Mouse (Mus musculus) midbrain, embryonic 12.5 days (tissue): ENCODE data around the gene Stxbp5. TPM values are rescaled to one million over a fixed set of nuclear protein-coding genes. Genes with fewer than 3 reads are reported as not detected.

ENCODE experiments used
- ATAC-seq: fragments of 200-750 bp; cut with Nextera tagmentation; 2 replicates; pipeline ENCODE4 v1.8.0; 2017; ENCODE audit warnings: low read depth, moderate TSS enrichment, moderate library complexity; ENCODE audit not compliant: low FRiP score
- H3K27ac ChIP-seq: fragments of 300-500 bp; sonication (generic); replicated peaks from 2 replicates; pipeline ENCODE4 v1.5.1; 2016; ENCODE audit warnings: mild to moderate bottlenecking
- H3K27me3 ChIP-seq: fragments of 300-500 bp; sonication (generic); 2 replicates; pipeline ENCODE4 v1.6.1; 2016; ENCODE audit warnings: mild to moderate bottlenecking
- H3K36me3 ChIP-seq: fragments of 300-500 bp; sonication (generic); 2 replicates; pipeline ENCODE4 v1.6.1; 2016
- H3K4me1 ChIP-seq: fragments of 300-500 bp; sonication (generic); 2 replicates; pipeline ENCODE4 v1.6.1; 2016
- H3K4me2 ChIP-seq: fragments of 300-500 bp; sonication (generic); replicated peaks from 2 replicates; pipeline ENCODE4 v1.6.1; 2016; ENCODE audit warnings: mild to moderate bottlenecking, moderate library complexity
- H3K4me3 ChIP-seq: fragments of 300-500 bp; sonication (generic); 2 replicates; pipeline ENCODE4 v1.5.1; 2016; ENCODE audit warnings: mild to moderate bottlenecking
- H3K9ac ChIP-seq: fragments of 300-500 bp; sonication (generic); replicated peaks from 2 replicates; pipeline ENCODE4 v1.6.1; 2016; ENCODE audit warnings: mild to moderate bottlenecking, moderate library complexity
- H3K9me3 ChIP-seq: fragments of 300-500 bp; sonication (generic); 2 replicates; pipeline ENCODE4 v1.6.1; 2016; ENCODE audit warnings: mild to moderate bottlenecking
- WGBS: fragments of 180-500 bp; shearing (Covaris S2); methylation state at CpG from one replicate; pipeline ENCODE4 v1.1.7; 2016; 5-methylcytosine and 5-hydroxymethylcytosine counted together
- polyA plus RNA-seq: library from polyadenylated mRNA; unstranded; fragments of >200 nt; fragmentation: Nextera tagmentation; extraction: Ambion mirVana; gene quantifications from 2 replicates; pipeline ENCODE4 v1.2.1, GENCODE M21; 2016

The Stxbp5 gene
- polyA plus RNA-seq = 9.7 and 9.9 TPM in 2 replicates

DNA sequence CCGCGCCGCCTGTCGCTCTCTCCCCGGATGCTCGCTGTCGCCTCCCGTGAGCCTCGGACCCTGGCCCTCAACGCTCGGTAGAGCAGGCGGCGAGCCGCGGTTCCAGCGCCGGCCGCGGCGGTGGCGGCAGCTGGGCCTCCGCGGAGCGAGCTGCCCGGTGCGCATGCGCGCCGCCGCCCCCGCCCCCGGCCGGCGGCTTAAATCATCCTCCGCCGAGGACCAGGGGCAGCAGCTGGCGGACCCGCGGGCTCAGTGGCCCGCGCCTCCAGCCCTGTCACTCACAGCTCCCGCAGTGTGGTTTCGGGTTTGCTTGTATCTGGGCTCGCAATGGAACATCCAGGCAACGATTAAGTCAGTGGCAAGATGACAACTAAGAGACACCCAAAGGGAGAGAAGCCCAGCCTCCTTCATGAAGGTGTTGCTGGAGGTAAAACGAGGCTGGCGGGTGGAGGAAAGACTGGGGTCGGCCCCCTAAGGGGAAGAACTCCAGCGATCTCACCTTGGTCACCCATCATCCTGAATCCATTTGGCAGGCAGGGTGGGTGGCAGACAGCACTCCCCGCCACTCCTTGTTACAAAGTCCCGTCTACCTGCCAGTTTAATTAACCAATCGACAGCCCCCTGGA, at the start of gene Stxbp5:
Stxbp5 (minus strand) TSS at position 9 of the 626 bp plus-strand sequence.
- WGBS = under 1% methylated on average over 50 of the region's 52 CpGs

GRCm38 (mm10) chr10:9912395-9912794, 11.5 kb upstream of the Stxbp5 start:
- WGBS = 85% methylated on average over 5 of the region's 5 CpGs

More for the DNA sequence above, at the start of gene Stxbp5:
- peaks cover 16% of the 10 kb centered on the region for H3K4me1 ChIP-seq
- H3K9ac ChIP-seq = peak within 1 kb of the TSS; percentile 94
- H3K36me3 ChIP-seq = no peaks in the 10 kb centered on the region
- no peaks in the 10 kb centered on the region for H3K27me3 ChIP-seq
- peak; percentile 84 for ATAC-seq
- peak within 1 kb of the TSS; percentile 86 for H3K4me3 ChIP-seq
- no peaks in the 10 kb centered on the region for H3K9me3 ChIP-seq
- H3K27ac ChIP-seq = peak within 1 kb of the TSS; percentile 98
- peak within 1 kb of the TSS; percentile 86 for H3K4me2 ChIP-seq

DNA sequence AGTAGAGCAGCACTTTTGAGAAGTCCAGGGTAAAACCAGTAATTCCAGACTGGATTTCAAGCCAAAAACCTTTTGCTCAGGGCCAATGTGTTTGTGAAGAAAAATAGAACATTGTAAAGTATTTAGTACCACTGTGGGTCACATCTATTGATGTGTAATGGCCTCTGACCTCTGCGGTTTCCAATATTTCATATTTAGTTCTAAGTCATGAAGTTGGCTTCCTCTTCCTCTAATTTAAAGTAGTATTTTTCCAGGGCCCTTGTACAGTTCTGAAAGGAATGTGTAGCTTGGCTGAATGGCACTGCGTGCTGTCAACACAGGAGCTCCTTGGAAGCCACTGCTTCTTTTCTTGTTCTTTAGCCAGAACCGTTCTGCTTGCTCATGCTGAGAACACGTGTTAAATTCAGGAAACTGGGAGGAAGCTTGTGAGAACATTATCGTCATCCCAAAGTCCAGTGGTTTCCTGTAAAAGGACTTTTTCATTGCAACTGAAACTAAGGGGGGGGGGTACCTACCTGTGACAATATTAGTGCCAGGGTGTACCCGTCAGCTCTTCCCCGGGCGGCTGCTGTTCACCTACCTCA, 7.1 kb upstream of the Stxbp5 start:
- H3K9me3 ChIP-seq = no peaks in the 10 kb centered on the region
- no peak overlapping the region for H3K27ac ChIP-seq
- H3K27me3 ChIP-seq = no peaks in the 10 kb centered on the region
- H3K4me1 ChIP-seq = no peaks in the 10 kb centered on the region
- H3K36me3 ChIP-seq = no peaks in the 10 kb centered on the region
- no peak for ATAC-seq
- no peak overlapping the region for H3K9ac ChIP-seq
- no peak overlapping the region for H3K4me3 ChIP-seq
- no peak overlapping the region for H3K4me2 ChIP-seq
- 88% methylated on average over 8 of the region's 8 CpGs for WGBS

More at GRCm38 (mm10) chr10:9912395-9912794, 11.5 kb upstream of the Stxbp5 start:
- no peaks in the 10 kb centered on the region for H3K4me1 ChIP-seq
- no peak overlapping the region for H3K4me3 ChIP-seq
- no peak overlapping the region for H3K27ac ChIP-seq
- H3K9me3 ChIP-seq = no peaks in the 10 kb centered on the region
- H3K27me3 ChIP-seq = no peaks in the 10 kb centered on the region
- no peak for ATAC-seq
- H3K4me2 ChIP-seq = no peak overlapping the region
- no peaks in the 10 kb centered on the region for H3K36me3 ChIP-seq
- H3K9ac ChIP-seq = no peak overlapping the region

- no peaks in the 10 kb centered on the region for H3K36me3 ChIP-seq
- H3K27me3 ChIP-seq = no peaks in the 10 kb centered on the region
- no peaks in the 10 kb centered on the region for H3K9me3 ChIP-seq
- WGBS = 80% methylated on average over 2 of the region's 2 CpGs
- no peak overlapping the region for H3K27ac ChIP-seq
- no peaks in the 10 kb centered on the region for H3K4me1 ChIP-seq
- ATAC-seq = no peak
- no peak overlapping the region for H3K9ac ChIP-seq
- no peak overlapping the region for H3K4me3 ChIP-seq
- H3K4me2 ChIP-seq = no peak overlapping the region
These were observed 6.6 kb upstream of the Stxbp5 start for GRCm38 (mm10) chr10:9907519-9907918.

GRCm38 (mm10) chr10:9906185-9906584, 5.3 kb upstream of the Stxbp5 start:
- H3K9me3 ChIP-seq = no peaks in the 10 kb centered on the region
- H3K9ac ChIP-seq = no peak overlapping the region
- no peak overlapping the region for H3K4me2 ChIP-seq
- H3K4me3 ChIP-seq = no peak overlapping the region
- H3K36me3 ChIP-seq = no peaks in the 10 kb centered on the region
- no peaks in the 10 kb centered on the region for H3K4me1 ChIP-seq
- H3K27me3 ChIP-seq = no peaks in the 10 kb centered on the region
- 51% methylated on average over 3 of the region's 3 CpGs for WGBS
- ATAC-seq = no peak
- no peak overlapping the region for H3K27ac ChIP-seq

GRCm38 (mm10) chr10:9901697-9902239, 889 bp upstream of the Stxbp5 start:
- Histone ChIP-seq H3K27me3 (no peaks in the 10 kb centered on the region), H3K4me2 (peak overlapping the region; percentile 86), H3K27ac (peak overlapping the region; percentile 98), H3K4me1 (peaks cover 16% of the 10 kb centered on the region), H3K9me3 (no peaks in the 10 kb centered on the region), H3K4me3 (peak overlapping the region; percentile 86), H3K36me3 (no peaks in the 10 kb centered on the region), H3K9ac (peak overlapping the region; percentile 94)
- WGBS = under 1% methylated on average over 16 of the region's 16 CpGs
- ATAC-seq = peak; percentile 87

DNA sequence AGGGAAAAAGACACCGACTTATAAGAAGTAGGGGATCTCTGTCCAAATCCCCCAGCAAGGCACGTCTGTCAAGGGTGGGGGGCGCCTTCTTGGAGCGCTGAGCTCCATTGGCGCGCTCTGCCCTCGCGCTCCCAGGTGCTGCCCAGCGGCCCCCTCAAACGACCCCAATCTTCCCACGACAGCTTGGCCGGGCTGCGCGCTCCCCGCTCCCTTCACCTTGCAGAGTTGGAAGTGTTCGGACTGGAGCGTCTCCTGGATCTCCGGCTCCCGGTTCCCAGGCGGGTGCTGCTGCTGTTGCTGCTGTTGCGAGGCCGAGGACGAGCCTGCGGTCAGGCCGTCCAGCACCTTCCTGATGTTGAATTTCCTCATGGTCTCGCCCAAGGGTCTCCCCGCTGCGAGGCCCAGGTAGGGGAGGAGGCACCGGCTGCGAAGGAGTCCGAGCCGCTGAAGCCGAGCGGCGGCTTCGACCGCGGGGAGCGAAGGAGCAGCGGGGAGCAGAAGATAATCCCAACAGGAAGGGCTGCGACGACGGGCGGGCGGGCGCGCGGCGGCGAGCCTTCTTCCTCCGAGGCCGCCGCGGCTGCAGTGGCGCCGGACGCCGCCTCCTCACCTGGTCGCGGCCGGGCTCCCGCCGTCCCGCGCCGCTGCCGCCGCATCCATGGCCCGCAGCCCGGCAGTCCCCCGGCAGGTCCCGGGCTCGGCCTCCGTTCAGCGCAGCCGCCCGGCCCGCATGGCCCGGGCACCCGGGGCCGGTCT, 386 bp downstream of the Stxbp5 start:
- peak; percentile 71 for ATAC-seq
- H3K36me3 ChIP-seq = no peaks in the 10 kb centered on the region
- H3K9ac ChIP-seq = peak overlapping the region; percentile 94
- H3K4me3 ChIP-seq = peak overlapping the region; percentile 86
- H3K4me2 ChIP-seq = peak overlapping the region; percentile 86
- H3K4me1 ChIP-seq = peaks cover 16% of the 10 kb centered on the region
- WGBS = under 1% methylated on average over 64 of the region's 81 CpGs
- H3K27me3 ChIP-seq = no peaks in the 10 kb centered on the region
- no peaks in the 10 kb centered on the region for H3K9me3 ChIP-seq
- peak overlapping the region; percentile 98 for H3K27ac ChIP-seq

GRCm38 (mm10) chr10:9899816-9900215, 1.1 kb downstream of the Stxbp5 start:
- H3K9me3 ChIP-seq = no peaks in the 10 kb centered on the region
- H3K4me3 ChIP-seq = peak overlapping the region; percentile 86
- H3K9ac ChIP-seq = peak overlapping the region; percentile 94
- no peaks in the 10 kb centered on the region for H3K27me3 ChIP-seq
- H3K27ac ChIP-seq = no peak overlapping the region
- peak overlapping the region; percentile 86 for H3K4me2 ChIP-seq
- H3K36me3 ChIP-seq = no peaks in the 10 kb centered on the region
- WGBS = 1% methylated on average over 15 of the region's 15 CpGs
- no peak for ATAC-seq
- peaks cover 16% of the 10 kb centered on the region for H3K4me1 ChIP-seq

GRCm38 (mm10) chr10:9899086-9899485, 1.8 kb downstream of the Stxbp5 start:
- H3K4me3 ChIP-seq = peak overlapping the region; percentile 86
- H3K4me1 ChIP-seq = peaks cover 16% of the 10 kb centered on the region
- H3K36me3 ChIP-seq = no peaks in the 10 kb centered on the region
- H3K9me3 ChIP-seq = no peaks in the 10 kb centered on the region
- 2% methylated on average over 7 of the region's 7 CpGs for WGBS
- no peak overlapping the region for H3K9ac ChIP-seq
- H3K27me3 ChIP-seq = no peaks in the 10 kb centered on the region
- no peak for ATAC-seq
- H3K4me2 ChIP-seq = peak overlapping the region; percentile 86
- no peak overlapping the region for H3K27ac ChIP-seq

DNA sequence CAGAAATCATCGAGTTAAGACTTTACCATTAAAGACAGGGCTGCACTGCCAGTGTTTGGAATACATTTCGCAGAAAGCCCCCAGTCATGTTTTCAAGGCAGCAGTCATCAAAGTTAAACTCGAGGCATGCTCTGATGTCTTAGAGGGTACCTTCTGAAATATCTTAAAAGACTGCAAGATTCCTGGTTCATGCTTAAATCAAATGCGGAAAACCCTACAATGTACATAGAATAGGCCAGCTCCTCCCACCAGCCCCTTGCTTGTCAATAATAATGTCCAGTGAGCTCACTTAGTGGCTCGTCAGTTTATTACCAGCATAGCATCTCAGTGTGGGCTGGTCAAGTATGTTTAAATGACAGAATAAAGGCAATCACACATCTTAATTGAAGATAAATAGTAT, 3.0 kb downstream of the Stxbp5 start:
- Histone ChIP-seq H3K4me2 (no peak overlapping the region; the same call in 1 of the 2 replicates), H3K27me3 (no peaks in the 10 kb centered on the region), H3K27ac (no peak overlapping the region), H3K4me3 (no peak overlapping the region), H3K9ac (no peak overlapping the region), H3K36me3 (no peaks in the 10 kb centered on the region), H3K9me3 (no peaks in the 10 kb centered on the region), H3K4me1 (peaks cover 16% of the 10 kb centered on the region)
- 43% methylated on average over 5 of the region's 5 CpGs for WGBS
- no peak for ATAC-seq

DNA sequence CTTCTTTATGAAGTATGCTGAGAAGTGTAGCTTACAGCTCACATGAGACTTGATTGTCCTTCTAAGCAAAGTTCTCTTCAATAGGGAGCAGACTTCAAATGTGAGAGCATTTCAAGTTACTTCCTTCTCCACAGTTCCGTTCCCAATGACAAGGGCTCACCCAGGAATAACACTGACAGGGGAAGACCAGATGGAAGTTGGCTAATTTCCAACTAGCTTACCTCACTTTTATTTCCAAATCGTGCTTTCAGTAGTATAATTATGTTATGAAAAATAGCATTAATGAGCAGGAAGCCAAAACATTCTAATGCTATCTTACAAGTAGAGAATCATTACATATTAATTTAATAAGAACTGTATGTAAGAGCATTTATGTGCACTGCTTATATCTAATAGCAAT, 7.3 kb downstream of the Stxbp5 start:
- H3K27ac ChIP-seq = no peak overlapping the region
- no peaks in the 10 kb centered on the region for H3K27me3 ChIP-seq
- no peak overlapping the region for H3K4me2 ChIP-seq
- H3K9me3 ChIP-seq = no peaks in the 10 kb centered on the region
- H3K4me1 ChIP-seq = peaks cover 8% of the 10 kb centered on the region; the same call in 1 of the 2 replicates
- no peak for ATAC-seq
- H3K9ac ChIP-seq = no peak overlapping the region
- WGBS = 92% methylated on average over 2 of the region's 2 CpGs
- H3K36me3 ChIP-seq = no peaks in the 10 kb centered on the region
- no peak overlapping the region for H3K4me3 ChIP-seq

DNA sequence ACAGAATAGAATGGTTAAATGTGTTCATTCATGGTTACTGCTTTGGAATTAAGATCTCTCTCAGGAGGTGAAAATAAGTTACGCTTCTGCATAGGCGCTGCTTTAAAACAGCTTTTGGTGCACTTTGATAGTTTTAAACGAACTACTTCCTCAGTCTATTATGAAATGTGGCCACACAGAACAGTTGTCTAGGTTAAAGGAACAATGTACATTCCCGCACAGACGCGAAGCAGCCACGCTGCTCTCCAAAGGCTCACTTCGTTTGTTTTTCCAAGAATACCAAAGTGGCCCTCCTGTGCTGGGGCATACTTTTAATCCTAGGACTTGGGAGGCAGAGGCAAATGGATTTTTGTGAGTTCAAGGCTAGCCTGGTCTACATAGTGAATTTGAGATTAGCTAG, 11.2 kb downstream of the Stxbp5 start:
- WGBS = 60% methylated on average over 8 of the region's 8 CpGs

More for the DNA sequence above, 11.2 kb downstream of the Stxbp5 start:
- H3K4me3 ChIP-seq = no peak overlapping the region
- peaks cover 10% of the 10 kb centered on the region; the same call in 1 of the 2 replicates for H3K36me3 ChIP-seq
- no peaks in the 10 kb centered on the region for H3K4me1 ChIP-seq
- H3K9me3 ChIP-seq = no peaks in the 10 kb centered on the region
- H3K27me3 ChIP-seq = no peaks in the 10 kb centered on the region
- ATAC-seq = no peak
- no peak overlapping the region for H3K27ac ChIP-seq
- H3K9ac ChIP-seq = no peak overlapping the region
- H3K4me2 ChIP-seq = no peak overlapping the region
